Mouse (Mus musculus): ENCODE results near the gene Kif5a. TPM values are rescaled to one million over a fixed set of nuclear protein-coding genes. Genes with fewer than 3 reads are reported as not detected.

The Kif5a gene
- polyA plus RNA-seq, 2 experiments = 0.01 to 0.11 TPM

- Histone ChIP-seq H3K9me3 (ENCODE audit: control insufficient read depth, low read length) (no peaks in the 10 kb centered on the region), H3K36me3 (replicated peaks; ENCODE audit: control insufficient read depth, insufficient read depth, low read depth) (no peaks in the 10 kb centered on the region), H3K4me2 (ENCODE audit: low read depth) (no peak overlapping the region), H3K4me3 (ENCODE audit: insufficient read depth in 1 of 2, low read depth in 2 of 2, low read length in 2 of 2) (no peak overlapping the region), H3K9ac (replicated peaks) (no peak overlapping the region), H3K4me1 (replicated peaks; ENCODE audit: control insufficient read depth in 2 of 2, insufficient read depth in 2 of 2, low read length in 1 of 2) (peaks cover 6 to 11% of the 10 kb centered on the region in 2 experiments), H3K27me3 (ENCODE audit: control insufficient read depth, insufficient read depth, low read length) (no peaks in the 10 kb centered on the region), H3K27ac (no peak overlapping the region)
- ATAC-seq (ENCODE audit: insufficient read depth) (no peak), DNase-seq (ENCODE audit: low read depth in 3 of 3, low spot score in 3 of 3) (no peak)
- 84% methylated on average over 11 of the region's 11 CpGs for WGBS (ENCODE audit: insufficient replicate concordance)
- TF ChIP-seq EP300 (IDR thresholded peaks at IDR 0.05; ENCODE audit: low read depth) (no peak), CTCF (IDR thresholded peaks at IDR 0.05; ENCODE audit: low read depth) (no peak)
Measured at GRCm38 (mm10) chr10:127216456-127216855, 46.7 kb downstream of the Kif5a start.

GRCm38 (mm10) chr10:127214422-127214803, 48.7 kb downstream of the Kif5a start:
- H3K4me3 ChIP-seq (ENCODE audit: insufficient read depth in 1 of 2, low read depth in 2 of 2, low read length in 2 of 2) = no peak overlapping the region
- WGBS (ENCODE audit: insufficient replicate concordance) = 34% methylated on average over 1 of the region's 1 CpGs
- H3K36me3 ChIP-seq (replicated peaks; ENCODE audit: control insufficient read depth, insufficient read depth, low read depth) = peaks cover 2% of the 10 kb centered on the region
- ATAC-seq (ENCODE audit: insufficient read depth) = no peak
- peaks cover 13 to 24% of the 10 kb centered on the region in 2 experiments for H3K4me1 ChIP-seq (replicated peaks; ENCODE audit: control insufficient read depth in 2 of 2, insufficient read depth in 2 of 2, low read length in 1 of 2)
- no peak overlapping the region for H3K4me2 ChIP-seq (ENCODE audit: low read depth)
- TF ChIP-seq CTCF (IDR thresholded peaks at IDR 0.05; ENCODE audit: low read depth) (no peak), EP300 (IDR thresholded peaks at IDR 0.05; ENCODE audit: low read depth) (no peak)
- DNase-seq (ENCODE audit: low read depth in 3 of 3, low spot score in 3 of 3) = no peak
- no peaks in the 10 kb centered on the region for H3K27me3 ChIP-seq (ENCODE audit: control insufficient read depth, insufficient read depth, low read length)
- H3K27ac ChIP-seq = no peak overlapping the region
- H3K9ac ChIP-seq (replicated peaks) = no peak overlapping the region
- no peaks in the 10 kb centered on the region for H3K9me3 ChIP-seq (ENCODE audit: control insufficient read depth, low read length)

- no peak overlapping the region for H3K4me3 ChIP-seq (ENCODE audit: insufficient read depth in 1 of 2, low read depth in 2 of 2, low read length in 2 of 2)
- no peak for DNase-seq (ENCODE audit: low read depth in 3 of 3, low spot score in 3 of 3)
- no peaks in the 10 kb centered on the region for H3K27me3 ChIP-seq (ENCODE audit: control insufficient read depth, insufficient read depth, low read length)
- TF ChIP-seq EP300 (IDR thresholded peaks at IDR 0.05; ENCODE audit: low read depth) (no peak), CTCF (IDR thresholded peaks at IDR 0.05; ENCODE audit: low read depth) (no peak)
- peaks cover 16 to 26% of the 10 kb centered on the region in 2 experiments for H3K4me1 ChIP-seq (replicated peaks; ENCODE audit: control insufficient read depth in 2 of 2, insufficient read depth in 2 of 2, low read length in 1 of 2)
- no peaks in the 10 kb centered on the region for H3K9me3 ChIP-seq (ENCODE audit: control insufficient read depth, low read length)
- H3K4me2 ChIP-seq (ENCODE audit: low read depth) = no peak overlapping the region
- WGBS (ENCODE audit: insufficient replicate concordance) = 73% methylated on average over 13 of the region's 13 CpGs
- H3K36me3 ChIP-seq (replicated peaks; ENCODE audit: control insufficient read depth, insufficient read depth, low read depth) = peaks cover 7% of the 10 kb centered on the region
- no peak overlapping the region for H3K27ac ChIP-seq
- H3K9ac ChIP-seq (replicated peaks) = no peak overlapping the region
- no peak for ATAC-seq (ENCODE audit: insufficient read depth)
Measured at GRCm38 (mm10) chr10:127213704-127214421, 49.3 kb downstream of the Kif5a start.

GRCm38 (mm10) chr10:127213272-127213671, 49.9 kb downstream of the Kif5a start:
- DNase-seq (ENCODE audit: low read depth in 3 of 3, low spot score in 3 of 3) = no peak
- no peak for ATAC-seq (ENCODE audit: insufficient read depth)

GRCm38 (mm10) chr10:127211414-127211854, 51.7 kb downstream of the Kif5a start, which contains the start of gene Pip4k2c:
Gene Pip4k2c (minus strand): TSS chr10:127211585.
- peak within 1 kb of the TSS; percentile 80 for H3K27ac ChIP-seq
- WGBS (ENCODE audit: insufficient replicate concordance) = under 1% methylated on average over 47 of the region's 47 CpGs
- peaks cover 24 to 30% of the 10 kb centered on the region in 2 experiments for H3K4me1 ChIP-seq (replicated peaks; ENCODE audit: control insufficient read depth in 2 of 2, insufficient read depth in 2 of 2, low read length in 1 of 2)

More at GRCm38 (mm10) chr10:127213272-127213671, 49.9 kb downstream of the Kif5a start:
- H3K9me3 ChIP-seq (ENCODE audit: control insufficient read depth, low read length) = no peaks in the 10 kb centered on the region
- no peak overlapping the region for H3K27ac ChIP-seq
- H3K4me1 ChIP-seq (replicated peaks; ENCODE audit: control insufficient read depth in 2 of 2, insufficient read depth in 2 of 2, low read length in 1 of 2) = peaks cover 16 to 28% of the 10 kb centered on the region in 2 experiments
- no peak overlapping the region for H3K4me3 ChIP-seq (ENCODE audit: insufficient read depth in 1 of 2, low read depth in 2 of 2, low read length in 2 of 2)
- H3K36me3 ChIP-seq (replicated peaks; ENCODE audit: control insufficient read depth, insufficient read depth, low read depth) = peaks cover 13% of the 10 kb centered on the region
- no peak for TF ChIP-seq EP300 (IDR thresholded peaks at IDR 0.05; ENCODE audit: low read depth)
- no peak for TF ChIP-seq CTCF (IDR thresholded peaks at IDR 0.05; ENCODE audit: low read depth)
- no peaks in the 10 kb centered on the region for H3K27me3 ChIP-seq (ENCODE audit: control insufficient read depth, insufficient read depth, low read length)
- 84% methylated on average over 8 of the region's 8 CpGs for WGBS (ENCODE audit: insufficient replicate concordance)
- no peak overlapping the region for H3K4me2 ChIP-seq (ENCODE audit: low read depth)
- H3K9ac ChIP-seq (replicated peaks) = no peak overlapping the region

More at GRCm38 (mm10) chr10:127211414-127211854, 51.7 kb downstream of the Kif5a start, which contains the start of gene Pip4k2c:
- Histone ChIP-seq H3K4me2 (ENCODE audit: low read depth) (peak within 1 kb of the TSS; percentile 88), H3K9ac (replicated peaks) (peak within 1 kb of the TSS; percentile 88), H3K9me3 (ENCODE audit: control insufficient read depth, low read length) (no peaks in the 10 kb centered on the region), H3K36me3 (replicated peaks; ENCODE audit: control insufficient read depth, insufficient read depth, low read depth) (peaks cover 31% of the 10 kb centered on the region), H3K4me3 (ENCODE audit: insufficient read depth in 1 of 2, low read depth in 2 of 2, low read length in 2 of 2) (peak within 1 kb of the TSS; percentile 89 to 97), H3K27me3 (ENCODE audit: control insufficient read depth, insufficient read depth, low read length) (no peaks in the 10 kb centered on the region)
- peak; percentile 27; the same call in 1 of the 2 replicates for TF ChIP-seq EP300 (IDR thresholded peaks at IDR 0.05; ENCODE audit: low read depth)
- TF ChIP-seq CTCF (IDR thresholded peaks at IDR 0.05; ENCODE audit: low read depth) = no peak
- ATAC-seq (ENCODE audit: insufficient read depth) = peak; percentile 92
- peak; percentile 80 to 83 (median 80) for DNase-seq (ENCODE audit: low read depth in 3 of 3, low spot score in 3 of 3)

All from liver, embryonic 14.5 days (tissue).